Mouse (Mus musculus) central nervous system, embryonic 11.5 days (tissue): ENCODE data around the gene Sdhaf2. TPM values are rescaled to one million over a fixed set of nuclear protein-coding genes. Genes with fewer than 3 reads are reported as not detected.

Source experiments
- polyA plus RNA-seq: library from polyadenylated mRNA; depleted of rRNA; stranded (reverse); fragments of >200 nt; gene quantifications from 2 replicates; pipeline ENCODE4 v1.2.3, GENCODE M21; 2012; rRNA removed

Gene Sdhaf2
- 36.5 and 50.6 TPM in 2 replicates for polyA plus RNA-seq

GRCm38 (mm10) chr19:10525910-10526309, at the start of gene Sdhaf2:
Gene Sdhaf2 (minus strand): TSS chr19:10526142.

GRCm38 (mm10) chr19:10555624-10556510, 29.9 kb upstream of the Sdhaf2 start, which contains the start of gene Tmem216:
Gene Tmem216 (minus strand): TSS chr19:10556238.

GRCm38 (mm10) chr19:10525106-10525901, 638 bp downstream of the Sdhaf2 start, which contains the start of gene Cpsf7:
Gene Cpsf7 (plus strand): TSS chr19:10525266.

GRCm38 (mm10) chr19:10482703-10483102, 43.2 kb downstream of the Sdhaf2 start, which contains the start of gene Ppp1r32:
Gene Ppp1r32 (minus strand): TSS chr19:10482928.

GRCm38 (mm10) chr19:10456752-10457483, 69.0 kb downstream of the Sdhaf2 start, which contains the start of gene Lrrc10b:
Gene Lrrc10b (minus strand): TSS chr19:10457473.

Other genes with a start within 250 kb of the Sdhaf2 start
- gene Dagla, start 221.3 kb downstream of the Sdhaf2 start, polyA plus RNA-seq: 3.6 and 5.6 TPM in 2 replicates
- gene Syt7, start 137.1 kb downstream of the Sdhaf2 start, polyA plus RNA-seq: 13.6 and 25.4 TPM in 2 replicates
- 0.96 and 1.5 TPM in 2 replicates for gene Lrrc10b, start 68.7 kb downstream of the Sdhaf2 start, polyA plus RNA-seq
- gene Ppp1r32, start 43.2 kb downstream of the Sdhaf2 start, polyA plus RNA-seq: 0.71 and 0.76 TPM in 2 replicates
- 99.8 and 116 TPM in 2 replicates for gene Cpsf7, start 876 bp downstream of the Sdhaf2 start, polyA plus RNA-seq
- gene Tmem216, start 30.1 kb upstream of the Sdhaf2 start, polyA plus RNA-seq: 34.4 and 57.1 TPM in 2 replicates
- 13.0 and 13.7 TPM in 2 replicates for gene Cyb561a3, start 51.0 kb upstream of the Sdhaf2 start, polyA plus RNA-seq
- gene Tmem138, start 51.2 kb upstream of the Sdhaf2 start, polyA plus RNA-seq: 25.9 and 36.4 TPM in 2 replicates
- 283 and 311 TPM in 2 replicates for gene Ddb1, start 79.2 kb upstream of the Sdhaf2 start, polyA plus RNA-seq
- gene Tkfc, start 79.5 kb upstream of the Sdhaf2 start, polyA plus RNA-seq: 24.1 and 29.3 TPM in 2 replicates
- 1.5 and 1.8 TPM in 2 replicates for gene Vwce, start 108.1 kb upstream of the Sdhaf2 start, polyA plus RNA-seq
- not detected in 2 replicates for gene Pga5, start 151.9 kb upstream of the Sdhaf2 start, polyA plus RNA-seq
- gene Vps37c, start 162.6 kb upstream of the Sdhaf2 start, polyA plus RNA-seq: 17.6 and 21.7 TPM in 2 replicates
- gene Cd5, start 212.9 kb upstream of the Sdhaf2 start, polyA plus RNA-seq: 0.10 and 0.16 TPM in 2 replicates